Mouse (Mus musculus): ENCODE measurements around the gene Rpl19.

GRCm38 (mm10) chr11:98016824-98017223 lies 9.7 kb upstream of the Rpl19 start:
- TF ChIP-seq POLR2A (IDR thresholded peaks at IDR 0.05; ENCODE audit: borderline replicate concordance, low read depth, low read length) (no peak), CTCF (IDR thresholded peaks at IDR 0.05; ENCODE audit: low read depth, low read length) (no peak)
